Mouse (Mus musculus) stomach, postnatal 0 days (tissue): ENCODE data around the gene Tmem190.

Experiments used
- CTCF ChIP-seq: IDR thresholded peaks from 2 replicates; pipeline ENCODE4 v1.5.1; 2016; ENCODE audit warnings: antibody characterized with exemption, low read depth, mild to moderate bottlenecking, moderate library complexity
- EP300 ChIP-seq: optimal IDR thresholded peaks from 2 replicates; pipeline ENCODE3; 2016; ENCODE audit warnings: antibody characterized with exemption

DNA sequence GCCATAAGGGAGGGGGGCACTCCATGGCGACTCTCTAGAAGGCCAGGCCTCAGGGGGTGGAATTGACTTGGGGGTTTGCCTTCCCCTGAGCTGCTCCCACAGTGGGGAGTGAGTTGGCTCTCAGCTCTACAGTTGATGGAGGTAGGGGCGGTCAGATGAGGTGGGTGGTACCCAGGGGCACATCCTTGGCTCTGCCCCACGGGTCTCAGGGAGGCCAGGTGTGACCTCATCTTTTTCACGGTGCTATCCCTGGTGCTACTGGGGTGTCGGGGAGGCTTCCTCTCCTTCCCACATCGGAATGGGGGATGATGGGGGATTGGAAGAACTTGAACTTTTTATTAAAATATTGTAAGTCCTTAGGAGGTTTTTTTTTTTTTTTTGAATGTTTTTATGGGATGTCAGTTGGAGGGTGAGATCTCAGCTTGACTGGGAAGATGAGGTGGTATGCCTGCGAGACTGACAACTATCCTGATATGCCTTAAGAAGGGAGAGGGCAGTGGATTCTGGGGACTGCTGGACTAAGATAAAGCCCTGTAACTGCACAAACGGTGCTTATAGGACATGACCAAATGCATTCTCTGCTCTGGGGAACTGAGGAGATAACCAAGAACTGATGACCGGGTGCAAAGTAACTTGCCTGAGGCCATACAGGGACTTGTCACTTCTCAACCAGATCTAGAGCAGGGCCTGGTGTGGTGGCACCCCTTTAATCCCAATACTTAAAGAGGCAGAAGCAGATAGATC is 35.4 kb upstream of the Tmem190 start:
- TF ChIP-seq EP300 (no peak), CTCF (no peak)
